Mouse (Mus musculus): Measurements from ENCODE around the gene Rhd. TPM values are rescaled to one million over a fixed set of nuclear protein-coding genes. Genes with fewer than 3 reads are reported as not detected.

Gene Rhd
- polyA plus RNA-seq, 1 experiment from 2014 or later: 1.7 TPM

GRCm38 (mm10) chr4:134865789-134866188 is 1.5 kb downstream of the Rhd start:
- 94% methylated on average over 5 of the region's 5 CpGs for WGBS
- ATAC-seq: no peak
- Histone ChIP-seq H3K4me1 (ENCODE audit: control insufficient read depth, insufficient read depth, low read depth, low read length) (no peaks in the 10 kb centered on the region), H3K27me3 (replicated peaks; ENCODE audit: control insufficient read depth, insufficient read depth, low read length) (peaks cover 15% of the 10 kb centered on the region), H3K36me3 (ENCODE audit: control insufficient read depth, insufficient read depth, low read length) (no peaks in the 10 kb centered on the region), H3K9me3 (ENCODE audit: control insufficient read depth, low read length) (no peaks in the 10 kb centered on the region), H3K27ac (ENCODE audit: low read depth, low read length) (no peak overlapping the region), H3K4me3 (ENCODE audit: low read length) (no peak overlapping the region), H3K4me2 (ENCODE audit: low read length) (no peak overlapping the region), H3K9ac (ENCODE audit: low read depth, low read length) (no peak overlapping the region)

DNA sequence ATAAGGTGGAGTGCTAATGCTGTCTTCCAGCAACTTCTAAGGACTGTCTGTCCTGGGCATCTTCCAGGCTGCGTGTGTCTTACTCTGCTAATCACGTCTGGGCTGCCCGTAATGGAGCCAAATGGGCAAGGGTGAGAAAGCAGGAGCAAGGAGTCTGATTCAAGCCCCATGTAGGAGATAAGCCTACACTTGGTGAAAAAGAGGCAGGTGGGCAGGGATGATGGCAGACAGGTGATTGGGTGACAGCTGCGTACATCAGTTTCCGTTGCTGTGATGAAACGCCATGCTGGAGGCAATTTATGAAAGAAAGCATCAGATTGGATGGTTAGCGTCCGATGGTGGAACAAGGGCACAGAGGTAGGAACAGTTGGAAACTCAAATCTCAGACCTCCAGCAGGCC is 2.9 kb downstream of the Rhd start:
- Histone ChIP-seq H3K27ac (ENCODE audit: low read depth, low read length) (no peak overlapping the region), H3K4me1 (ENCODE audit: control insufficient read depth, insufficient read depth, low read depth, low read length) (no peaks in the 10 kb centered on the region), H3K9me3 (ENCODE audit: control insufficient read depth, low read length) (no peaks in the 10 kb centered on the region), H3K4me3 (ENCODE audit: low read length) (no peak overlapping the region), H3K36me3 (ENCODE audit: control insufficient read depth, insufficient read depth, low read length) (no peaks in the 10 kb centered on the region), H3K27me3 (replicated peaks; ENCODE audit: control insufficient read depth, insufficient read depth, low read length) (peaks cover 15% of the 10 kb centered on the region), H3K9ac (ENCODE audit: low read depth, low read length) (no peak overlapping the region), H3K4me2 (ENCODE audit: low read length) (no peak overlapping the region)
- WGBS: 92% methylated on average over 8 of the region's 8 CpGs
- no peak for ATAC-seq

GRCm38 (mm10) chr4:134867661-134868060 is 3.3 kb downstream of the Rhd start:
- no peak overlapping the region for H3K9ac ChIP-seq (ENCODE audit: low read depth, low read length)
- H3K36me3 ChIP-seq (ENCODE audit: control insufficient read depth, insufficient read depth, low read length): no peaks in the 10 kb centered on the region
- ATAC-seq: no peak
- H3K27me3 ChIP-seq (replicated peaks; ENCODE audit: control insufficient read depth, insufficient read depth, low read length): peaks cover 15% of the 10 kb centered on the region
- 83% methylated on average over 8 of the region's 8 CpGs for WGBS
- H3K27ac ChIP-seq (ENCODE audit: low read depth, low read length): no peak overlapping the region
- no peak overlapping the region for H3K4me3 ChIP-seq (ENCODE audit: low read length)
- H3K4me1 ChIP-seq (ENCODE audit: control insufficient read depth, insufficient read depth, low read depth, low read length): no peaks in the 10 kb centered on the region
- H3K9me3 ChIP-seq (ENCODE audit: control insufficient read depth, low read length): no peaks in the 10 kb centered on the region
- H3K4me2 ChIP-seq (ENCODE audit: low read length): no peak overlapping the region

DNA sequence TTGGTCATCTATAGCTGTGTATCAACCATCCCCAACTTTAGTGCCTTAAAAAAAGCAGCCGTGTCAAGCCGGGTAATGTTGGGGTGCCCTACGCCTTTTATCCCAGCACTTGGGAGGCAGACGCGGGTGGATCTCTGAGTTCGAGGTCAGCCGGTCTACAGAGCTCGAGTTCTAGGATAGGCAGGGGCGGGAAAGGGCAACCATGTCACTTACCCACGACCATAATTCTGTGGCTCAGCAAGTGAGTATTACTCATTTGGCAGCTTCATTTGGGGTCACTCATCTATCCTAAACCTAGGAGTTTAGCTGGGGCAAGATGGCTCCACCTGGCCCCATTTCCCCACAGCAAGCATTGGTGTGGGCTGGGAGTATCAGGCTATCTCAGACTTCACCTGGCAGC is 3.7 kb downstream of the Rhd start:
- H3K27ac ChIP-seq (ENCODE audit: low read depth, low read length): no peak overlapping the region
- no peaks in the 10 kb centered on the region for H3K9me3 ChIP-seq (ENCODE audit: control insufficient read depth, low read length)
- no peak overlapping the region for H3K4me3 ChIP-seq (ENCODE audit: low read length)
- no peak overlapping the region for H3K9ac ChIP-seq (ENCODE audit: low read depth, low read length)
- peaks cover 15% of the 10 kb centered on the region for H3K27me3 ChIP-seq (replicated peaks; ENCODE audit: control insufficient read depth, insufficient read depth, low read length)
- 91% methylated on average over 10 of the region's 10 CpGs for WGBS
- H3K4me1 ChIP-seq (ENCODE audit: control insufficient read depth, insufficient read depth, low read depth, low read length): no peaks in the 10 kb centered on the region
- no peak for ATAC-seq
- H3K4me2 ChIP-seq (ENCODE audit: low read length): no peak overlapping the region
- H3K36me3 ChIP-seq (ENCODE audit: control insufficient read depth, insufficient read depth, low read length): no peaks in the 10 kb centered on the region

DNA sequence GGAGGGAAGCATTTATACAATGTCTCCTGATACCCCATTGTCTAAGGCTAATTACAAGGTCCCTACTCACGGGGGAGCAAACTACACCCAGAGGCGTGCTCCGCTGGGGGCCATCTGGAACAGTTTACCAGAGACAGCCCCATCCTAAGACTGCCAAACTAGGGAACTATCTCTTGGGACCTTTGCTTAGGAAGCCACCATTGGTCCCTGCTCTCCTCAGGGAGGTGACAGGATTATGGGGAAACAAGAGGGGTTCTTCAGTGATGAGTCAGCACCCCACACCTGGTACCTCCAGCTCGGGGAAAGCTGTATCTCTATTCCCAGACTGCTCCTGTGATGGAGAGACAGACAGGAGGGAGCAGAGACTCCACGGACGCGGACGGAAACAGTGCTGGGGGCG is 4.2 kb downstream of the Rhd start:
- H3K9me3 ChIP-seq (ENCODE audit: control insufficient read depth, low read length): no peaks in the 10 kb centered on the region
- no peak overlapping the region for H3K4me3 ChIP-seq (ENCODE audit: low read length)
- H3K27ac ChIP-seq (ENCODE audit: low read depth, low read length): no peak overlapping the region
- no peaks in the 10 kb centered on the region for H3K36me3 ChIP-seq (ENCODE audit: control insufficient read depth, insufficient read depth, low read length)
- no peaks in the 10 kb centered on the region for H3K4me1 ChIP-seq (ENCODE audit: control insufficient read depth, insufficient read depth, low read depth, low read length)
- ATAC-seq: no peak
- H3K4me2 ChIP-seq (ENCODE audit: low read length): no peak overlapping the region
- H3K9ac ChIP-seq (ENCODE audit: low read depth, low read length): no peak overlapping the region
- peaks cover 15% of the 10 kb centered on the region for H3K27me3 ChIP-seq (replicated peaks; ENCODE audit: control insufficient read depth, insufficient read depth, low read length)
- WGBS: 32% methylated on average over 9 of the region's 9 CpGs

DNA sequence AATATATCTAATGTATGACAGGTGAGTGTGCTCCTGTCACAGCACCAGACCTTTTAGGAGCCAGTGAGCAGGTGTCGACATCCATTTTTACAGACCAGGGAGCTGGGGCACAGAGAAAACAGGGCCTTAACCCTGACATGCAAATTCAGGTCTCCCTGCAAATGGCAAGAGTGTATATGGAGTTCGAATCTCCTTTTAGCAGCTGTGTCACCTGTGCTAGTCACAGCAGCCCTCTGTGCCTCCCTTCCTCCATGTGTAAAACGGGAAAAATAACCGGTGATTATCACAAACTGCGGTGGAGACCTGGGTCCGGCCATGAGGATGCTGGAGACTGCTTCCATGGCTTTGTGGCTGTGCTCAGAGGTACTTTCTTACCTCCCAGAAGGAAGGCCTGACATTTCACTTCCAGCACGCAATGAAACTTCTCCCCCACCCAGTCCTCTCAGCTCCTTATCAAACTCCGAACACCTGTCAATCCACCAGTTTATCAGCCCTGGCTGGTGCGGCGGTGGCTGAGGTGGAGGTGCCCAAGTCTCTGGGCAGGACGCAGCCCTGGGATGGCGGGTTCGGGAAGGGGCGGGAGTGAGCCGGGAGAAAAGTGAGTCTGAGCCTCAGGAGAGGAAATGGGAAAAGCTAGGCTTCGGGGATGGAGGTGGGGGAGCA is 4.9 kb downstream of the Rhd start:
- H3K36me3 ChIP-seq (ENCODE audit: control insufficient read depth, insufficient read depth, low read length): no peaks in the 10 kb centered on the region
- no peak for ATAC-seq
- H3K4me1 ChIP-seq (ENCODE audit: control insufficient read depth, insufficient read depth, low read depth, low read length): no peaks in the 10 kb centered on the region
- H3K4me2 ChIP-seq (ENCODE audit: low read length): no peak overlapping the region
- H3K27me3 ChIP-seq (replicated peaks; ENCODE audit: control insufficient read depth, insufficient read depth, low read length): peaks cover 15% of the 10 kb centered on the region
- no peaks in the 10 kb centered on the region for H3K9me3 ChIP-seq (ENCODE audit: control insufficient read depth, low read length)
- H3K4me3 ChIP-seq (ENCODE audit: low read length): no peak overlapping the region
- 11% methylated on average over 16 of the region's 16 CpGs for WGBS
- H3K9ac ChIP-seq (ENCODE audit: low read depth, low read length): no peak overlapping the region
- no peak overlapping the region for H3K27ac ChIP-seq (ENCODE audit: low read depth, low read length)

- Histone ChIP-seq H3K4me3 (ENCODE audit: low read length) (no peak overlapping the region), H3K9ac (ENCODE audit: low read depth, low read length) (no peak overlapping the region), H3K36me3 (ENCODE audit: control insufficient read depth, insufficient read depth, low read length) (no peaks in the 10 kb centered on the region), H3K4me1 (ENCODE audit: control insufficient read depth, insufficient read depth, low read depth, low read length) (no peaks in the 10 kb centered on the region), H3K27me3 (replicated peaks; ENCODE audit: control insufficient read depth, insufficient read depth, low read length) (peaks cover 15% of the 10 kb centered on the region), H3K4me2 (ENCODE audit: low read length) (no peak overlapping the region), H3K9me3 (ENCODE audit: control insufficient read depth, low read length) (no peaks in the 10 kb centered on the region), H3K27ac (ENCODE audit: low read depth, low read length) (no peak overlapping the region)
- ATAC-seq: no peak
- WGBS: 58% methylated on average over 7 of the region's 7 CpGs
These were observed 5.6 kb downstream of the Rhd start for GRCm38 (mm10) chr4:134869815-134870375.

DNA sequence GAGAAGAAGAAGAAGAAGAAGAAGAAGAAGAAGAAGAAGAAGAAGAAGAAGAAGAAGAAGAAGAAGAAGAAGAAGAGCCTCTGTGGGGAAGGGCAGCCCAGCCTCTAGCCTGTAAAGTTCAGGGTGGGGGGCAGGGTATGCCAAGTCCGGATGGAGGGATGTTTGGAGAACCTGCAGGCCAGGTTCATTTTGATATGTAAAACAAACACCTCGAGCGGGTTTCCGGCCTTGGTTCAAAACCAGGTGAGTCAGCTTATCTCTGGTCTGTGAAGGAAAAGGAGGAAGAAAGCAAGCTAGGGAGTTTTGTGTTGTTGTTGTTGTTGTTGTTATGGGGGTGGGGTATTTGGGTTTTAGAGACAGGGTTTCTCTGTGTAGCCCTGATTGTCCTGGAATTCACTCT is 7.1 kb downstream of the Rhd start:
- no peak for ATAC-seq
- Histone ChIP-seq H3K27me3 (replicated peaks; ENCODE audit: control insufficient read depth, insufficient read depth, low read length) (peaks cover 15% of the 10 kb centered on the region), H3K4me2 (ENCODE audit: low read length) (no peak overlapping the region), H3K4me1 (ENCODE audit: control insufficient read depth, insufficient read depth, low read depth, low read length) (no peaks in the 10 kb centered on the region), H3K9me3 (ENCODE audit: control insufficient read depth, low read length) (no peaks in the 10 kb centered on the region), H3K9ac (ENCODE audit: low read depth, low read length) (no peak overlapping the region), H3K4me3 (ENCODE audit: low read length) (no peak overlapping the region), H3K36me3 (ENCODE audit: control insufficient read depth, insufficient read depth, low read length) (no peaks in the 10 kb centered on the region), H3K27ac (ENCODE audit: low read depth, low read length) (no peak overlapping the region)
- 49% methylated on average over 4 of the region's 4 CpGs for WGBS

- Histone ChIP-seq H3K27me3 (replicated peaks; ENCODE audit: control insufficient read depth, insufficient read depth, low read length) (peaks cover 15% of the 10 kb centered on the region), H3K27ac (ENCODE audit: low read depth, low read length) (no peak overlapping the region), H3K4me3 (ENCODE audit: low read length) (no peak overlapping the region), H3K9me3 (ENCODE audit: control insufficient read depth, low read length) (no peaks in the 10 kb centered on the region), H3K4me1 (ENCODE audit: control insufficient read depth, insufficient read depth, low read depth, low read length) (no peaks in the 10 kb centered on the region), H3K4me2 (ENCODE audit: low read length) (no peak overlapping the region), H3K36me3 (ENCODE audit: control insufficient read depth, insufficient read depth, low read length) (no peaks in the 10 kb centered on the region), H3K9ac (ENCODE audit: low read depth, low read length) (no peak overlapping the region)
- ATAC-seq: no peak
- WGBS: 63% methylated on average over 2 of the region's 2 CpGs
These were observed 7.6 kb downstream of the Rhd start for GRCm38 (mm10) chr4:134871950-134872349.

All from hindbrain, embryonic 16.5 days (tissue).